Mouse (Mus musculus) lung, embryonic 16.5 days (tissue): Measurements from ENCODE around the gene Fam189b. TPM values are rescaled to one million over a fixed set of nuclear protein-coding genes. Genes with fewer than 3 reads are reported as not detected.

Experiments
- ATAC-seq: fragments of 200-750 bp; cut with Nextera tagmentation; 2 replicates; pipeline ENCODE4 v1.8.0; 2017; ENCODE audit warnings: low read depth, mild to moderate bottlenecking, moderate library complexity
- H3K27ac ChIP-seq: fragments of 300-500 bp; sonication (generic); 2 replicates; pipeline ENCODE4 v1.5.1; 2014; ENCODE audit warnings: mild to moderate bottlenecking, control low read depth, low read length
- H3K27me3 ChIP-seq: fragments of 300-500 bp; sonication (generic); 2 replicates; pipeline ENCODE4 v1.6.1; 2014; ENCODE audit warnings: low read depth, low read length, mixed read lengths; ENCODE audit not compliant: control insufficient read depth, insufficient read depth
- H3K36me3 ChIP-seq: fragments of 300-500 bp; sonication (generic); 2 replicates; pipeline ENCODE4 v1.6.1; 2014; ENCODE audit warnings: low read length; ENCODE audit not compliant: control insufficient read depth, insufficient read depth
- H3K4me1 ChIP-seq: fragments of 300-500 bp; sonication (generic); replicated peaks from 2 replicates; pipeline ENCODE4 v1.6.1; 2014; ENCODE audit warnings: low read length, mixed read lengths; ENCODE audit not compliant: control insufficient read depth, insufficient read depth
- H3K4me2 ChIP-seq: fragments of 300-500 bp; sonication (generic); 2 replicates; pipeline ENCODE4 v1.6.1; 2014; ENCODE audit warnings: low read depth, low read length, control low read depth
- H3K4me3 ChIP-seq: fragments of 300-500 bp; sonication (generic); 2 replicates; pipeline ENCODE4 v1.5.1; 2014; ENCODE audit warnings: mild to moderate bottlenecking, low read length, control low read depth
- H3K9ac ChIP-seq: fragments of 300-500 bp; sonication (generic); 2 replicates; pipeline ENCODE4 v1.6.1; 2014; ENCODE audit warnings: low read length, control low read depth
- H3K9me3 ChIP-seq: fragments of 300-500 bp; sonication (generic); 2 replicates; pipeline ENCODE4 v1.6.1; 2016; ENCODE audit warnings: low read length; ENCODE audit not compliant: control insufficient read depth
- WGBS: fragments of 180-500 bp; shearing (Covaris S2); extraction: QIAGEN DNeasy Blood & Tissue Kit; methylation state at CpG from one replicate; pipeline ENCODE4 v1.1.7; 2014; 5-methylcytosine and 5-hydroxymethylcytosine counted together
- polyA plus RNA-seq: library from polyadenylated mRNA; unstranded; fragments of >200 nt; fragmentation: Nextera tagmentation; extraction: Ambion mirVana; gene quantifications from 2 replicates; pipeline ENCODE4 v1.2.1, GENCODE M21; 2015

The Fam189b gene
- polyA plus RNA-seq, 1 experiment from 2014 or later, result 19.4 TPM

DNA sequence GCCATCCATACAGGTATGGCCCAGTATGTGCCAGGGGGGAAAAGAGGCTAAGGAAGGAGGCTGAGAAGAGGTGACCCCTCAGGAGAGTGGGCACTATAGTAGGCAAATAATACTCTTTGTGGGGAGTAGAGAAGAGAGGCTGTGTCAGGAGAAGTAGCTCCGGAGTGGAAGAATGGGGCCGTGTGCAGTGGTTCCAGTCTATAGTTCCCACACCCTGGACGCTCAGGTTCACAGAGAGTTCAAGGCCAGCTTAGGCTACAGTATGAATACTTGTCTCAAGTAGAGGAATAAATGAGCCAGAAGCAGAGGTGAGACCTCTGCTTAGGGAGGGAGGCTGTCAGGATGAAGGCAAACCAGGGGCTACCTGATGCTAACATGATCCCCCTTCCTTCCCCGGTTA, 46.3 kb downstream of the Fam189b start:
- Histone ChIP-seq H3K27ac (peak overlapping the region; percentile 91), H3K27me3 (no peaks in the 10 kb centered on the region), H3K4me3 (peak overlapping the region; percentile 53), H3K4me1 (peaks cover 32% of the 10 kb centered on the region), H3K9ac (peak overlapping the region; percentile 54), H3K36me3 (no peaks in the 10 kb centered on the region), H3K4me2 (peak overlapping the region; percentile 83), H3K9me3 (no peaks in the 10 kb centered on the region)
- WGBS, result 26% methylated on average over 4 of the region's 4 CpGs
- ATAC-seq, result no peak

DNA sequence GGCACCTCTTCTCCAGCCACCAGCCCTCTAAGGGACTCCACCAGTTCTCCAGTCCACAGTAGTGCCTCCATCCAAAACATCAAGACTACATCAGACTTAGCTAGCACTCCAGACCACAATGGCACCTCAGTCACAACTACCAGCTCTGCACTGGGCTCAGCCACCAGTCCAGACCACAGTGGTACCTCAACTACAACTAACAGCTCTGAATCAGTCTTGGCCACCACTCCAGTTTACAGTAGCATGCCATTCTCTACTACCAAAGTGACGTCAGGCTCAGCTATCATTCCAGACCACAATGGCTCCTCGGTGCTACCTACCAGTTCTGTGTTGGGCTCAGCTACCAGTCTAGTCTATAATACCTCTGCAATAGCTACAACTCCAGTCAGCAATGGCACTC, 47.6 kb downstream of the Fam189b start:
- no peaks in the 10 kb centered on the region for H3K27me3 ChIP-seq
- 64% methylated on average over 2 of the region's 2 CpGs for WGBS
- no peaks in the 10 kb centered on the region for H3K36me3 ChIP-seq
- H3K27ac ChIP-seq, result no peak overlapping the region
- no peak overlapping the region; the same call in 1 of the 2 replicates for H3K9ac ChIP-seq
- H3K4me2 ChIP-seq, result peak overlapping the region; percentile 83
- peaks cover 31% of the 10 kb centered on the region for H3K4me1 ChIP-seq
- H3K9me3 ChIP-seq, result no peaks in the 10 kb centered on the region
- H3K4me3 ChIP-seq, result peak overlapping the region; percentile 53
- ATAC-seq, result no peak

DNA sequence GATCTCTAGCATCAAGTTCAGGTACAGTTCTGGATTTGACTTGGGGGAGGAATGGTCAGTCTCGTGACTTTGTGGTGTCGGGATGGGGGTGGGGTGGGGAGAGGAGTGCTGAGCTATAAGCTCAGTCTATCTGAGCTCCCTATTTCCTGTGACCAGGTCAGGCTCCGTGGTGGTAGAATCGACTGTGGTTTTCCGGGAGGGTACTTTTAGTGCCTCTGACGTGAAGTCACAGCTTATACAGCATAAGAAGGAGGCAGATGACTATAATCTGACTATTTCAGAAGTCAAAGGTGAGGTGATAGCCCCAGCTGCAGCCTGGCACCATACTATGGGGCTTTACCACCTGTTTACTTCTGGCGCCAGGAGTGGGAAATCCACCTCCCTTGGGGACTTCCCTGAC, 48.4 kb downstream of the Fam189b start:
- Histone ChIP-seq H3K4me2 (peak overlapping the region; percentile 83), H3K36me3 (no peaks in the 10 kb centered on the region), H3K9ac (peak overlapping the region; percentile 58), H3K9me3 (no peaks in the 10 kb centered on the region), H3K27me3 (no peaks in the 10 kb centered on the region), H3K4me1 (peaks cover 31% of the 10 kb centered on the region), H3K4me3 (peak overlapping the region; percentile 53), H3K27ac (peak overlapping the region; percentile 97)
- 43% methylated on average over 7 of the region's 7 CpGs for WGBS
- ATAC-seq, result no peak

DNA sequence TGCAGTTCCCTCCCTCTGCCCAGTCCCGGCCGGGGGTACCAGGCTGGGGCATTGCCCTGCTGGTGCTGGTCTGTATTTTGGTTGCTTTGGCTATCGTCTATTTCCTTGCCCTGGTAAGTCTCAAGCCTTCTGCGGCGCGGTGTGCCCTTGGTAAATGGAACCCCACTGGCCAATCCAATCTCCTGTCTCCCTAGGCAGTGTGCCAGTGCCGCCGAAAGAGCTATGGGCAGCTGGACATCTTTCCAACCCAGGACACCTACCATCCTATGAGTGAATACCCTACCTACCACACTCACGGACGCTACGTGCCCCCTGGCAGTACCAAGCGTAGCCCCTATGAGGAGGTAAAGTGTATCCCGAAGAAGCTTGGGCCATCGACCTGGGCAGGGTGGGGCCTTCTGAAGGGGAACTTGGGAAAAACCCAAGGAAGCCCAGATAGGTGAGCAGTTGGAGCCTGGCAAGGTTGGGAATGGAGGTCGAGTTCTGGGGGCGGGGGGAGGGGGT, 48.9 kb downstream of the Fam189b start:
- peak overlapping the region; percentile 97 for H3K27ac ChIP-seq
- no peaks in the 10 kb centered on the region for H3K9me3 ChIP-seq
- H3K9ac ChIP-seq, result peak overlapping the region; percentile 58
- peak overlapping the region; percentile 53 for H3K4me3 ChIP-seq
- no peaks in the 10 kb centered on the region for H3K36me3 ChIP-seq
- peak overlapping the region; percentile 83 for H3K4me2 ChIP-seq
- ATAC-seq, result no peak
- H3K4me1 ChIP-seq, result peaks cover 26% of the 10 kb centered on the region
- 64% methylated on average over 16 of the region's 16 CpGs for WGBS
- no peaks in the 10 kb centered on the region for H3K27me3 ChIP-seq

DNA sequence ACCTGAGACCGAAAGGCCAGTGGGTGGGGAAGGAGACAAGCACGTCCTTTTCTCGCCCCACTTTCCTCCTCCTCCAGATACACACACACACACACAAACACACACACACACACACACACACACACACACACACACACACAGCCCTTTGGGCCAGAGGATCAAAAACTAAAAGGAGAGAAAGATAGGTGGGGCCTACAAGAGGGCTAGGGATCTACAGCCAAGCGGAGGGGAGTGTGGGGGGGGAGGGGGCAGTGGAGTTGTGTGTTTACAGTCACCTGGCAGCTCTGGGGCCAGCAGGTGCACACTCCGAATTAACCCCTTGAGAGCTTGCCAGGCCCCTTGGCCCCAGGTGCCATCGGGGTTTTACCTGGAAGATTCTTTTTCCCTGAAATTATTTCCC, 49.7 kb downstream of the Fam189b start:
- 35% methylated on average over 6 of the region's 6 CpGs for WGBS

DNA sequence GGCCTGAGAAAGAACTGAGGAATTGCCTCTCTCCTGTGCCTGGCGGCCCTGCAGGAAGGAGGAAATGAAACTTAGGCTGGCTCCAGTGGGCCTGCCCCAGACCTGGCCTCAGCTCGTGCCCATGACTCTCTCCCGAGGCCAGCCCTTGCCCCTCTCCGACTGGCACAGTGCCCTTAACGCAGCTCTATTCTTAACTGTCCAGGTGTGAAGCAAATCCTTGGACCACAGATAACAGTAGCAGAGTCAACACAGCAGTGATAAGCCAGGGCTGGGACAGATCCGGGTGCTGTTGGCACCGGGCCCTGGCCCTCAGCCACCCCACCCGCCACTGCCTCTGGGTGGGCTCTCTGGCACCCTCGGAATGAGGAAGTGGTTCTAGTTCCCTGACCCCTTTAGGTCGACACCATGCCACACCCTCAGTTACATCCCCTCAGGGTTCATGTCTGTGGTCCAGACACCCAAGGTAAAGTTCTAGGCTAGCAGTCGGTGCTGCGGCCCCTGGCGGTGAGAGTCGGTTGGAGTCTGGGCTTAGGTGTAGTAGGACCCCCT, 50.7 kb downstream of the Fam189b start:
- peaks cover 3% of the 10 kb centered on the region; the same call in 1 of the 2 replicates for H3K36me3 ChIP-seq

More for the DNA sequence above, 49.7 kb downstream of the Fam189b start:
- ATAC-seq, result peak; percentile 8; the same call in 1 of the 2 replicates
- H3K27ac ChIP-seq, result peak overlapping the region; percentile 97
- H3K36me3 ChIP-seq, result peaks cover 2% of the 10 kb centered on the region; the same call in 1 of the 2 replicates
- H3K4me2 ChIP-seq, result peak overlapping the region; percentile 83
- H3K4me3 ChIP-seq, result peak overlapping the region; percentile 53
- no peaks in the 10 kb centered on the region for H3K9me3 ChIP-seq
- no peaks in the 10 kb centered on the region for H3K27me3 ChIP-seq
- H3K4me1 ChIP-seq, result peaks cover 22% of the 10 kb centered on the region
- H3K9ac ChIP-seq, result peak overlapping the region; percentile 55

DNA sequence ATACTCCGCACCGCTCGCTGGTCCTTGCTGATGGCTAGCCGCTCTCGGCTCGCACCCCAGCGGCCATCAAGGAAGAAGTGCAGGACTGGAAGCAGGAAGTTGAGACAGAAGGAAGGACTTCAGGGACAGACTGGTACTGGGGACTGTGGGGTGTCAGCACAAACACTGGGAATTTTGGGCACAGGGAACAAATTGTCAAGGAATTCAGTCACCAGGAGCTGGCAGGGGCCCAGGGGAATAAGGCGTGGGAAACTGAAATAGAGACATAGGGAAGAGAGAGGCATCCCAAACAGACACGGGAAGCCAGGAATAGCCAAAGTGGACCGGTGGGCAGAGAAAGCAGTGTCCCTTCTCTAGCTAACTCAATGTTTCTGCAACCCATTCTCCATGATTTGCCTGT, 53.6 kb downstream of the Fam189b start:
- Histone ChIP-seq H3K9ac (no peak overlapping the region), H3K4me2 (no peak overlapping the region), H3K4me1 (peaks cover 23% of the 10 kb centered on the region), H3K27me3 (no peaks in the 10 kb centered on the region), H3K9me3 (no peaks in the 10 kb centered on the region), H3K4me3 (no peak overlapping the region), H3K27ac (no peak overlapping the region), H3K36me3 (peaks cover 3% of the 10 kb centered on the region; the same call in 1 of the 2 replicates)
- 84% methylated on average over 10 of the region's 10 CpGs for WGBS
- ATAC-seq, result no peak

More for the DNA sequence above, 50.7 kb downstream of the Fam189b start:
- Histone ChIP-seq H3K9me3 (no peaks in the 10 kb centered on the region), H3K4me3 (peak overlapping the region; percentile 13; the same call in 1 of the 2 replicates), H3K4me2 (peak overlapping the region; percentile 49), H3K9ac (peak overlapping the region; percentile 55), H3K27ac (peak overlapping the region; percentile 97), H3K27me3 (no peaks in the 10 kb centered on the region), H3K4me1 (peaks cover 21% of the 10 kb centered on the region)
- WGBS, result 41% methylated on average over 14 of the region's 14 CpGs
- ATAC-seq, result peak; percentile 78

DNA sequence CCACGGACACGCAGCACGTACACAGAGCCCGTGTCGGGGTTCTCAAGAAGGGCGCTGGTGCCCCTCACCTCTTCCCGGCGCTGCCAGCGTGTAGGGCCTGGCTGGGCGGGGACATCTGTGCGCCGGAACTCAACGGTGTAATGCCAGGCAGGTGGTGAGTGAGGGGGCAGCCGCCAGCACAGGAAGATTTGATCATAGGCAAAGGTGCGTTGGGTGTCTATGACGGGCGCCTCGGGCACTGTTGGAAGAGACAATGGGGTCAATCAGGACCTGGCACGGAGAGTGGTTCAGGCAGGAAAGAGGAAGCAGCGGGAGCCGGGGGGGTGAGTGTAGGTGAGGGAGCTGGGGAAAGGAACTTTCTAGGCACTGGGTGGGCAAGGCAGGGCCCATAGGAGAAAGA, 54.7 kb downstream of the Fam189b start:
- Histone ChIP-seq H3K27me3 (no peaks in the 10 kb centered on the region), H3K36me3 (peaks cover 3% of the 10 kb centered on the region; the same call in 1 of the 2 replicates), H3K4me2 (no peak overlapping the region), H3K9me3 (no peaks in the 10 kb centered on the region), H3K4me3 (no peak overlapping the region), H3K9ac (no peak overlapping the region), H3K27ac (no peak overlapping the region; the same call in 1 of the 2 replicates), H3K4me1 (peaks cover 23% of the 10 kb centered on the region)
- 87% methylated on average over 21 of the region's 21 CpGs for WGBS
- ATAC-seq, result no peak

DNA sequence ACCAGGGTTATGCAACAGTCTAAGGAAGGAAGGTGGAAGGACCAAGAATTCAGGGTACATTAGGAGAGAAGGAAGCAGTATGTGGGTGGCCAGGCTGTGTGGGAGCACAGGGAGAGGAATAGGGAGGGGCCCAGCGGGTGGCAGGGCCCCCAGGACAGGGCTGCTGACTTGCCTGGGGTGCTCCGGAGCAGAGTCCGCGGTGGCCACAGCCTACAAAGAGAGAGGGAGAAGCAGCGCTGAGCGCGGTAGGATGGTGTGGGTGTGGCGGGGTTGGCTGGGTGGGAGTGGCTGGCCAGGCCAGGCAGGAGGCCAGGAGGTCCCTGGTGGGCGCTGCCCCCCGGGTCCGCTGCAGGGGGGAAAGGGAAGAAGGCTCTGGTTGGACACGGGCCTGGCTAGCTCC, 55.6 kb downstream of the Fam189b start:
- H3K4me2 ChIP-seq, result no peak overlapping the region
- H3K36me3 ChIP-seq, result peaks cover 3% of the 10 kb centered on the region; the same call in 1 of the 2 replicates
- no peak overlapping the region; the same call in 1 of the 2 replicates for H3K9ac ChIP-seq
- peak; percentile 17; the same call in 1 of the 2 replicates for ATAC-seq
- peaks cover 16% of the 10 kb centered on the region for H3K4me1 ChIP-seq
- no peaks in the 10 kb centered on the region for H3K27me3 ChIP-seq
- 46% methylated on average over 12 of the region's 12 CpGs for WGBS
- H3K9me3 ChIP-seq, result no peaks in the 10 kb centered on the region
- peak overlapping the region; percentile 36; the same call in 1 of the 2 replicates for H3K27ac ChIP-seq
- no peak overlapping the region for H3K4me3 ChIP-seq
